Mouse (Mus musculus): ENCODE results near the gene Qtrt1. TPM values are rescaled to one million over a fixed set of nuclear protein-coding genes. Genes with fewer than 3 reads are reported as not detected.

Qtrt1 gene
- total RNA-seq, 2 experiments from 2014 or later, result 21.4 to 31.6 TPM

Other genes with a start within 250 kb of the Qtrt1 start
- 10 to 100 TPM; 74.0 to 85.1 TPM for gene Pde4a, start 246.1 kb upstream of the Qtrt1 start, total RNA-seq (2021)
- 10 to 100 TPM; 56.7 to 60.1 TPM for gene Keap1, start 172.5 kb upstream of the Qtrt1 start, total RNA-seq (2021)
- gene S1pr5, start 163.4 kb upstream of the Qtrt1 start, total RNA-seq (2021), result 10 to 100 TPM; 13.1 to 14.5 TPM
- gene Atg4d, start 146.5 kb upstream of the Qtrt1 start, total RNA-seq (2021), result 10 to 100 TPM; 39.1 to 40.0 TPM
- gene Kri1, start 123.9 kb upstream of the Qtrt1 start, total RNA-seq (2021), result 10 to 100 TPM; 36.4 to 48.4 TPM
- 10 to 100 TPM; 53.6 to 61.7 TPM for gene Cdkn2d, start 120.4 kb upstream of the Qtrt1 start, total RNA-seq (2021)
- under 1 TPM; 0.42 to 0.73 TPM for gene Ap1m2, start 99.5 kb upstream of the Qtrt1 start, total RNA-seq (2021)
- 10 to 100 TPM; 50.8 to 54.6 TPM for gene Slc44a2, start 91.1 kb upstream of the Qtrt1 start, total RNA-seq (2021)
- 10 to 100 TPM; 85.6 to 92.6 TPM for gene Ilf3, start 44.0 kb upstream of the Qtrt1 start, total RNA-seq (2021)
- gene Dnm2, start 13.1 kb downstream of the Qtrt1 start, total RNA-seq (2021), result 10 to 100 TPM; 55.2 to 77.1 TPM
- 10 to 100 TPM; 12.9 to 14.0 TPM for gene Tmed1, start 98.4 kb downstream of the Qtrt1 start, total RNA-seq (2021)
- under 1 TPM; 0.47 to 0.61 TPM for gene AB124611, start 114.3 kb downstream of the Qtrt1 start, total RNA-seq (2021)
- 10 to 100 TPM; 70.0 to 78.1 TPM for gene Carm1, start 135.1 kb downstream of the Qtrt1 start, total RNA-seq (2021)
- gene Timm29, start 180.9 kb downstream of the Qtrt1 start, total RNA-seq (2021), result 10 to 100 TPM; 50.3 to 57.5 TPM
- gene Yipf2, start 181.0 kb downstream of the Qtrt1 start, total RNA-seq (2021), result 10 to 100 TPM; 17.5 to 18.3 TPM
- gene Smarca4, start 204.3 kb downstream of the Qtrt1 start, total RNA-seq (2021), result 100 to 1,000 TPM; 115 to 122 TPM

All from layer of hippocampus, postnatal 25 days (tissue).